Mouse (Mus musculus): ENCODE results near the gene Lmnb2. TPM values are rescaled to one million over a fixed set of nuclear protein-coding genes. Genes with fewer than 3 reads are reported as not detected.

Gene Lmnb2
- polyA plus RNA-seq, 1 experiment from 2014 or later: 48.9 TPM

DNA sequence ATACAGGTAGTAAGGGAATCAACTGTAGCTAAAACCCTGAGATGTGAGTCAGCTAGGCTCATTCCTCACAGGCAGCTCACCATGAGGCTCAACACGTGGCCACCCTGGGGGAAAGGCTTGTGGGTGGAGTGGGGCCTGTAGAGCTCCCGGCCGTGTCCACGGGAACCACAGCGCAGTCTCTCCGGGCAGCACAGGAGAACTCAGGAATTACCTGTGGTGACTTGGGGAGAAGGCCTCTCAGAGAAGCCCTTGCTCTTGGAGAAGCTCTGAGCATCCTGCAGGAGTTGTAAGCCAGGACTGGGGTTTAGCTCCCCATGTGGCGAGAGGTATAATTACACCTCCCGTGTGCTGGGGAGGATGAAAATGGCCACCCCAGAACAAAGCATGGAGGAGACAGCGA lies 37.5 kb upstream of the Lmnb2 start:
- Histone ChIP-seq H3K27me3 (replicated peaks) (no peaks in the 10 kb centered on the region; the same call in 1 of the 2 replicates), H3K4me2 (no peak overlapping the region), H3K4me1 (peaks cover 7% of the 10 kb centered on the region), H3K4me3 (no peak overlapping the region), H3K9me3 (no peaks in the 10 kb centered on the region), H3K27ac (no peak overlapping the region), H3K36me3 (replicated peaks) (no peaks in the 10 kb centered on the region), H3K9ac (no peak overlapping the region)
- ATAC-seq (replicated peaks): 0 out of 2 replicates have a peak, but pooled peaks have one; percentile 30
- 23% methylated on average over 9 of the region's 9 CpGs for WGBS

DNA sequence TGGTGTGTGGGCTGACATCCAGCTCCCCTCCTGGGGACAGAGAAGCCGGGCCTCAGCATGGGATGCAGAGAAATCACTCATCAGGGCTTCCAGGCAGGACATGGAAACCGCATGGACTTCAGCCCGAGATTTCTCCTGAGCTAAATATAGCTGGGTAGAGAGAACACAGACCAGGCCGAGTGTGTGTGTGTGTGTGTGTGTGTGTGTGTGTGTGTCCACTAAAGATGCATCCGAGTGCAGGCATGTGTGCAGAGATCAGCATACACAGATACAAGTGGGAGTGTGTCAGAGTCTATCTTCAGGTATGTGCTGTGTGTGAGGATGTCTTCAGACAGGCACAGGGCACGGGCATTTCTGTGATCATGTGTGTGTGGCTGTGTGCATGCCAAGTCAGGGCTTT lies 36.8 kb upstream of the Lmnb2 start:
- WGBS: 67% methylated on average over 6 of the region's 6 CpGs
- Histone ChIP-seq H3K36me3 (replicated peaks) (no peaks in the 10 kb centered on the region), H3K27me3 (replicated peaks) (no peaks in the 10 kb centered on the region; the same call in 1 of the 2 replicates), H3K4me1 (peaks cover 7% of the 10 kb centered on the region), H3K9me3 (no peaks in the 10 kb centered on the region), H3K4me3 (no peak overlapping the region), H3K9ac (no peak overlapping the region), H3K4me2 (no peak overlapping the region), H3K27ac (no peak overlapping the region)
- no peak for ATAC-seq (replicated peaks)

DNA sequence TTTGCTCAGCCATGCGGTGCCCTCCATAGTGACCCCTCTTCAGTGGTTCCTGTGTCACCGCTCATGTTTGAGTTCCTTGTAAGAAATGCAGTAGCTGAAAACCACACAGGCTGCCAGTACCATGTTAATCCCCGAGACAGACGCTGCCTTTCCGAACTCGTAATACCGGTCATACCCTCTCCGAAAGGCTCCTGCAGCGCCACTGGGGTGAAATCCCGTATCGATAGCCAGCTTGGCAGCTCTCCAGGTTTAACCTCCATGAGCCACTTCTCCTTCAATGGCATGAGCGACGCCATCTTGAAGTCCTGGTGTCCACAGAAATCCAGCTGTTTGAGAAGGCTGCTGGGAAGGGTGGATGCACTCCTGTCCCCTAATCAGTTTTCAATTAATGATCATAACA lies 36.4 kb upstream of the Lmnb2 start:
- H3K4me1 ChIP-seq: peaks cover 7% of the 10 kb centered on the region
- H3K27ac ChIP-seq: no peak overlapping the region
- no peak for ATAC-seq (replicated peaks)
- H3K9me3 ChIP-seq: no peaks in the 10 kb centered on the region
- H3K4me3 ChIP-seq: no peak overlapping the region
- H3K9ac ChIP-seq: no peak overlapping the region
- H3K27me3 ChIP-seq (replicated peaks): no peaks in the 10 kb centered on the region; the same call in 1 of the 2 replicates
- no peaks in the 10 kb centered on the region for H3K36me3 ChIP-seq (replicated peaks)
- no peak overlapping the region for H3K4me2 ChIP-seq
- WGBS: 71% methylated on average over 13 of the region's 13 CpGs

DNA sequence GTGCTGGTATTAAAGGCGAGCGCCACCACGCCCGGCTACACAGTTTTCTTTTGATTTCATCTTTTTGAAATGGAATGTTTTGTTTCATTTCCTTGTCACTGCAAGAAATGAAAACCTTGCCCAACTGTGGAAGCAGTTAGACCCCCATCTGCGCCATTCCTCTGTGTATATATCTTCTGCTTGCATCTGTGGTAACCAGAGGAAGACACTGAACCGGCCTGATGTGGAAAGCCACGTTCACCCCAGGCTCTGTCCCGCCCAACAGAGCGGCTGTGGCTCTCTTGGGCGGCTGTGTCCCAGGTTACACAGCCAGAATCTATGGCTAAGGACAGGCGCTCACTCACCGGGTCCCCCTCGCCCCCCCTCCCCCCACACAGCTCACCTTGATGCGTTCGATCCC lies 34.4 kb upstream of the Lmnb2 start:
- Histone ChIP-seq H3K4me2 (no peak overlapping the region), H3K27ac (no peak overlapping the region), H3K9me3 (no peaks in the 10 kb centered on the region)

DNA sequence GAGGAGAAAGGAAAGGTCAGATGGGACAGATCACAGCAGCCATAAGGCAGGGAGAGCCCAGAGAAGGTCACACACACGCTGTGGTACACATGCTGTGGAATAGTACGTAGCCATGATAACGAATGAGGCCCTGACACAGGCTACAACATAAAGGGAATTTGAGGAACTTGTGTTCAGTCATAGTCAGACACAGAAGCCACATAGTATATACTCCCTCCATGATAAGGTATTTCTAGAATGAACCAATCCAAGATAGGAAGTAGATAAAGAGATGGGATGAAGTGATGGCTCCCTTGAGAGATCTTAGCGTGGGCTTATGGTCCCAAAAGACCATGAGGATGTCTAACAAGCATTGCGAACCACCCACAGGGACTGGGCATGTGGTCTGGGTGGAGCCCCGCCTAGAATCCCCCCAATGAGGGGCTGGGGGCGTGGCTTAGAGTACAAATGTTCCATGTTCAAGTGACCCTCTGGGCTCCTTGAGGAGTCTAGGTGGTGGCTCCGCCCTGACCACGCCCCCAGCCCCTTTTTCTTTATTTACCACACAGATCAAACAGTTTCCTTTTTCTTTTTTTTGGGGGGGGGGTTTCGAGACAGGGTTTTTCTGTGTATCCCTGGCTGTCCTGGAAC lies 33.8 kb upstream of the Lmnb2 start:
- Histone ChIP-seq H3K9me3 (no peaks in the 10 kb centered on the region), H3K4me2 (no peak overlapping the region), H3K4me3 (no peak overlapping the region), H3K4me1 (peaks cover 7% of the 10 kb centered on the region), H3K27ac (no peak overlapping the region), H3K9ac (no peak overlapping the region), H3K27me3 (replicated peaks) (no peaks in the 10 kb centered on the region; the same call in 1 of the 2 replicates), H3K36me3 (replicated peaks) (no peaks in the 10 kb centered on the region)
- ATAC-seq (replicated peaks): no peak
- 77% methylated on average over 10 of the region's 10 CpGs for WGBS

More for the DNA sequence above, 34.4 kb upstream of the Lmnb2 start:
- WGBS: 79% methylated on average over 15 of the region's 15 CpGs
- Histone ChIP-seq H3K27me3 (replicated peaks) (no peaks in the 10 kb centered on the region; the same call in 1 of the 2 replicates), H3K4me1 (peaks cover 7% of the 10 kb centered on the region), H3K9ac (no peak overlapping the region), H3K4me3 (no peak overlapping the region), H3K36me3 (replicated peaks) (no peaks in the 10 kb centered on the region)
- no peak for ATAC-seq (replicated peaks)

DNA sequence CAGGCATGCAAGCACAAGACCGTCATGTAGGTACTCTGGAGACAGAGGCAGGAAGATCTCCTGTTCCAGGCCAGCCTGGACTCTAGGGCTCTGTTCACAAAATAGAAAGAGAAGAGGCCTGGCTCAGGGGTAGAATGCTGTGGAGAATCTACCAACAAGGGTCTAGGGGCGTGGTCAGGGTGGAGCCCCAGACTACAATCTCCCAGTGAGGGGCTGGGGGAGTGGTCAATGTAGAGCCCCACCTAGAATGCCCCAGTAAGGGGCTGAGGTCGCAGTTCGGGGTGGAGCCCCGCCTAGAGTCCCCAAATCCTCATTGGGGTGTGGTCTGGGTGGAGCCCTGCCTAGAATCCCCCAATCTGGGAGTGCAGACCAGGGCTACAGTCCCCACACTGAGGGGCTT lies 32.3 kb upstream of the Lmnb2 start:
- Histone ChIP-seq H3K27ac (no peak overlapping the region), H3K36me3 (replicated peaks) (no peaks in the 10 kb centered on the region), H3K9me3 (no peaks in the 10 kb centered on the region), H3K4me1 (0 out of 2 replicates have a peak, but pooled peaks cover 3% of the 10 kb centered on the region), H3K4me3 (no peak overlapping the region), H3K27me3 (replicated peaks) (no peaks in the 10 kb centered on the region; the same call in 1 of the 2 replicates), H3K9ac (no peak overlapping the region), H3K4me2 (no peak overlapping the region)
- 31% methylated on average over 5 of the region's 5 CpGs for WGBS
- ATAC-seq (replicated peaks): no peak

DNA sequence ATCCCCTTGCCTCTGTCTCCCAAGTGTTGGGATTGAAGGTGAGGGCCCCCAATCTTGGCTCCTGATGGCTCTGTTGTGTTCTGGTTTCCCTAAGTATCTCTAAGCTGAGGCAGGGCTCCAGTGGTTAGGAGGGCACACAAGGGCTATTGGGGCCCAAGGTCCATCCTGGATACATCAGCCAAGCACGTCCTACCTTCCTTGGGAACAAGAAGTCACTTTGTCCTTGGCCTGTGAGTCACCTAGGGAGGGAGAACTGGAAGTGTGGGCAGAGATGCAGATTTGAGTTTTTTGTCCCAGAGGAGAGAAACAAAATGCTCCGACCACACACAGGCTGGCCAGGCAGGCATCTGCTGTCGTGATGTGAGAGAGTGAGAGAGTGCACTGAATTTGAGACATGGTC lies 31.0 kb upstream of the Lmnb2 start:
- Histone ChIP-seq H3K27ac (no peak overlapping the region), H3K4me1 (no peaks in the 10 kb centered on the region), H3K4me2 (no peak overlapping the region), H3K27me3 (replicated peaks) (no peaks in the 10 kb centered on the region; the same call in 1 of the 2 replicates), H3K4me3 (no peak overlapping the region), H3K9ac (no peak overlapping the region), H3K36me3 (replicated peaks) (no peaks in the 10 kb centered on the region), H3K9me3 (no peaks in the 10 kb centered on the region)
- ATAC-seq (replicated peaks): no peak
- WGBS: 76% methylated on average over 3 of the region's 3 CpGs

DNA sequence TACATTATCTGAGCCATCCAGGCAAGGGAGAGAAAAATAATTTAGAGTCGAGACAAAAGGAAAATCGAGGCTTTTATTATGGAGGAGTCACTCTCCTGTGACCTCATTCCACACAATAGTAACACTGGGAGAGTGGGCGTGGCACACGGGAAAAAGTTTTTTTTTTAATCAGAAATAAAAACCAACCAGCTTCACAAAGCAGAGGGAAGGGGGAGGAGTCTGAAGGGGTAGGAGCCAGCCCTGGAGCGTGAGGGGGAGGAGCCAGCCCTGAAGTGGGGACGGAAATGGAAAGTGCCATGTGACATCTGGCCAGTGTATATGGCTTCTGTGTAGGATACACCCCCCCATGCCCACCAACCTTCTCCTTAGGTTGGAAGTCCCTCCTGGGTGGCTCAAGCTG lies 30.5 kb upstream of the Lmnb2 start:
- no peaks in the 10 kb centered on the region for H3K4me1 ChIP-seq
- no peaks in the 10 kb centered on the region for H3K36me3 ChIP-seq (replicated peaks)
- H3K27ac ChIP-seq: no peak overlapping the region
- no peak for ATAC-seq (replicated peaks)
- no peaks in the 10 kb centered on the region for H3K9me3 ChIP-seq
- H3K9ac ChIP-seq: no peak overlapping the region
- 25% methylated on average over 6 of the region's 6 CpGs for WGBS
- H3K27me3 ChIP-seq (replicated peaks): no peaks in the 10 kb centered on the region; the same call in 1 of the 2 replicates
- no peak overlapping the region for H3K4me3 ChIP-seq
- H3K4me2 ChIP-seq: no peak overlapping the region

DNA sequence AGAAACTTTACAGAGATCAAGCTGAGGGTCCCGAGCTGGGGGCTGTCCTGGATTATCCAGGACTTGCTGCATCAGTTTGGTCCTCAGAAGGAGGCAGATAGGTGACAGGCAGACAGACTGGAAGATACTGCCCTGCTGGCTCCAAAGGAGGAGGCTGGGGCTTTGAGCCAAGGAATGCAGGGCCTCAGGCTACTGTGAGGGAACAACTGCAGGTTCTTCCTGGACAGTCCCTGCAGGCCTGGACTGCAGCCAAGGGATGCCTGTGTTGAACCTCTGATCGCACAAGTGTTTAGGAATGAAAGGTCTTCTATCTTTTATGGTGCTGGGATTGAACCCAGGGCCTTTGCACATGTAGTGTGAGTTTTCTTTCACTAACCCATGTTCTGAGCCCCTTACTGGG lies 29.8 kb upstream of the Lmnb2 start:
- no peaks in the 10 kb centered on the region for H3K36me3 ChIP-seq (replicated peaks)
- no peak overlapping the region for H3K27ac ChIP-seq
- WGBS: 59% methylated on average over 2 of the region's 2 CpGs
- H3K9me3 ChIP-seq: no peaks in the 10 kb centered on the region
- H3K4me3 ChIP-seq: no peak overlapping the region
- no peaks in the 10 kb centered on the region for H3K4me1 ChIP-seq
- no peak overlapping the region for H3K4me2 ChIP-seq
- ATAC-seq (replicated peaks): no peak
- H3K27me3 ChIP-seq (replicated peaks): no peaks in the 10 kb centered on the region; the same call in 1 of the 2 replicates
- H3K9ac ChIP-seq: no peak overlapping the region

DNA sequence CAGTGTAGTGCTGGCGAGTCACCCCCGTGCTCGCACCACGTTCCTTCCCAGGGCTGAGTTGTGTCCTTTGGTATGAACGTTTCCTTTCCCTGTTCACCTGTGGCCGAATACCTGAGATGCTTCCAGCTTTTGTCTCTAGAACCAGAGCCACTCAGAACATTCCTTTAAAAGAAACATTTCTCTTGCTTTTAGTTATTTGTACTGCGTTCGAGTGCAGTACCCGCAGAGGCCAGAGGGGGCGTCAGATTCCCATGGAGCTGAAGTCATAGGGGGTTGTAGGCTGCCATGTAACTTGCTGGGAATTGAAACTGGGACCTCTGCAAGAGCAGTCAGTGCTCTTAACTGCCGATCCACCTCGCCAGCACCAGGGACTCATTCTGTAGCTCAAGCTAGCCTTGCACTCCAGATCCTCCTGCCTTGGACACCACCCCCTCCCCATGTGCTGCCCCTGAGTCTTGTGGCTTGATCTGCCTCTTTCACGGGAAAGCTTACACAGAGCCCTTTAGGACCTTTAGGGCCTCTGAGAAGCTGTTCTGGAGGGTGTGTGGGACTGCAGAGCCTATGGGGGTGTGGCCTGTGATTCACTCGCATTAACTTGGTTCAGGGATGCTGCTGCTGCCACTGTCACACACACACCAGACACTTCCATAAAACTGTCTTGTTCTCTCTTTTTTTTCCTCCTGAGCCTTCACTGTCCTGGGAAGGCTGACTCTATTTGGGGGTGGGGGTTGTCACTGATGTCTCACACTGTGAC lies 28.8 kb upstream of the Lmnb2 start:
- no peak overlapping the region for H3K9ac ChIP-seq
- no peaks in the 10 kb centered on the region; the same call in 1 of the 2 replicates for H3K27me3 ChIP-seq (replicated peaks)
- H3K36me3 ChIP-seq (replicated peaks): no peaks in the 10 kb centered on the region
- ATAC-seq (replicated peaks): no peak
- no peaks in the 10 kb centered on the region for H3K9me3 ChIP-seq
- H3K4me1 ChIP-seq: no peaks in the 10 kb centered on the region
- no peak overlapping the region for H3K4me2 ChIP-seq
- H3K27ac ChIP-seq: no peak overlapping the region
- no peak overlapping the region for H3K4me3 ChIP-seq
- whole genome bisulfite sequencing: 64% methylated on average over 14 of the region's 14 CpGs

DNA sequence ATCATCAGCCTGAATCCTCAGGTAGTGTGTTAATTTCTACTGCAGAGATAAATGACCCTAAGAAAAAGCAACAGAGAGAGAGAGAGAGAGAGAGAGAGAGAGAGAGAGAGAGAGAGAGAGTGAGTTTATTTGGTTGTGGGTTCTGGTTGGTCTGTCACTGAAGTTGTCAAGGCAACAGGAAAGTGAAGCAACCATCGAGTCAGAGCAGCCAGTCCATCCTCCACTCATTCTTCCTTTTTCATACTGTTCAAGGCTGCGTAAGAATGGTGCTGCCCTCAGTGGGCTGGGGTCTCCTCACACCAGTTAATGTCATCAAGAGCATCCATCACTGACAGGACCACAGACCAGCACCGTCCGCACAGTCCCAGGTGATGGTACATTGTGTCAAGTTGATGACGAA lies 26.2 kb upstream of the Lmnb2 start:
- Histone ChIP-seq H3K9me3 (no peaks in the 10 kb centered on the region), H3K27ac (no peak overlapping the region), H3K4me2 (no peak overlapping the region), H3K4me1 (peaks cover 15% of the 10 kb centered on the region), H3K36me3 (replicated peaks) (no peaks in the 10 kb centered on the region), H3K9ac (no peak overlapping the region), H3K4me3 (no peak overlapping the region), H3K27me3 (replicated peaks) (peaks cover 5% of the 10 kb centered on the region)
- ATAC-seq (replicated peaks): no peak
- 89% methylated on average over 5 of the region's 5 CpGs for WGBS

DNA sequence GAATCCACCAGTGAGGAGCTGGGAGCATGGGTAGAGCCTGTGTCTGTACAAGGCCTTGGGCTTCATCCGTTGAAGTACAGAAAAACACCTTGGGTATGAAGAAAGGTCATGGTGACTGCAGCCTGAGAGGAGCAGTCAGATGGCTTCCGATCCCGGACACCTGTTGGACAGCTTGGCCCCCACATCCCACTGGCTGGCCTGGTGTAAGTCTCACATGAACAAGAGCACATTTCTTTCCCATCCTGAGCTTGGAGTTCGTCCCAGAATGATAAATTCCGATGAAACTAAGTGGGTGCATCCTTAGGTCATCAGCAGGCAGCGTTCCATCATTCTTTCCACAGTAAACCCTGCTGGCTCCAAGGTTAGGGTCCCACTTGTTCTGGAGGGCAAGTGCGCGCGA lies 25.7 kb upstream of the Lmnb2 start:
- 78% methylated on average over 9 of the region's 9 CpGs for WGBS
- Histone ChIP-seq H3K27me3 (replicated peaks) (peaks cover 5% of the 10 kb centered on the region), H3K27ac (no peak overlapping the region), H3K4me3 (no peak overlapping the region), H3K4me1 (peaks cover 20% of the 10 kb centered on the region), H3K4me2 (no peak overlapping the region), H3K9me3 (no peaks in the 10 kb centered on the region), H3K9ac (no peak overlapping the region), H3K36me3 (replicated peaks) (no peaks in the 10 kb centered on the region)
- no peak for ATAC-seq (replicated peaks)

DNA sequence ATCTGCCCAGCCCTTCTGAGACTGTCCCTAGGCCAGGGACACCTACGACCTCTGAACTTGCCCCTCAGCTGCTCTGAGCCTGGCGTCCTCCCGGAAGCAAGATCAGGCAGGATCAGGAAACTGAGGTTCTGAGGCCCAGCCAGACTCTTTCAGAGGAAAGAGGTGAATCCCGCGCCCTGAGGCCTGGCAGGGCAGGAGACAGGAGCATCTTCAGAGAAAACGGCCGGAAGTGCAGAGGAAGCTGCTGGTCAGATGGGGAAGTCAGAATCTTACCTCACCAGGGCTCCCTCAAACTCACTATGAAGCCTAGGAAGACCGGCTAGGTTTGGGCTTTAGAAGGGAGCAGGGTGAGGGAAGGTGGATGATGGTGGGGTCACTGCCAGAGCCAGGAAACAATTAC lies 24.9 kb upstream of the Lmnb2 start:
- WGBS: 69% methylated on average over 8 of the region's 8 CpGs

More for the DNA sequence above, 24.9 kb upstream of the Lmnb2 start:
- no peak overlapping the region for H3K27ac ChIP-seq
- H3K9ac ChIP-seq: no peak overlapping the region
- no peak overlapping the region for H3K4me3 ChIP-seq
- H3K4me1 ChIP-seq: peaks cover 23% of the 10 kb centered on the region
- no peak for ATAC-seq (replicated peaks)
- no peaks in the 10 kb centered on the region for H3K9me3 ChIP-seq
- H3K4me2 ChIP-seq: no peak overlapping the region
- H3K36me3 ChIP-seq (replicated peaks): no peaks in the 10 kb centered on the region
- peaks cover 10% of the 10 kb centered on the region for H3K27me3 ChIP-seq (replicated peaks)

All from midbrain, embryonic 15.5 days (tissue).